Mouse (Mus musculus) liver, adult 2 months (tissue): ENCODE measurements around the gene Ubtf. TPM values are rescaled to one million over a fixed set of nuclear protein-coding genes. Genes with fewer than 3 reads are reported as not detected.

Experiments used
- DNase-seq: peaks from one replicate; pipeline ENCODE4 v3.0.0-alpha.2; 2011; ENCODE audit warnings: low read depth, low spot score; ENCODE audit errors: extremely low read depth
- H3K27ac ChIP-seq: fragments of 200-500 bp; replicated peaks from 2 replicates; pipeline ENCODE4 v1.5.1; 2012; ENCODE audit warnings: low read depth, mild to moderate bottlenecking, control low read depth, inconsistent platforms, low read length; ENCODE audit not compliant: insufficient read depth
- H3K27me3 ChIP-seq: fragments of 200-500 bp; 2 replicates; pipeline ENCODE4 v1.6.1; 2012; ENCODE audit warnings: mild to moderate bottlenecking, moderate library complexity, low read length, inconsistent platforms; ENCODE audit not compliant: control insufficient read depth, insufficient read depth
- H3K36me3 ChIP-seq: fragments of 200-500 bp; 2 replicates; pipeline ENCODE4 v1.6.1; 2012; ENCODE audit warnings: low read length, inconsistent platforms; ENCODE audit not compliant: control insufficient read depth, insufficient read depth
- H3K4me1 ChIP-seq: fragments of 200-500 bp; 2 replicates; pipeline ENCODE4 v1.6.1; 2011; ENCODE audit warnings: low read length; ENCODE audit not compliant: control insufficient read depth, insufficient read depth
- H3K4me3 ChIP-seq: fragments of 200-500 bp; 2 replicates; pipeline ENCODE4 v1.5.1; 2011; ENCODE audit warnings: low read depth, mild to moderate bottlenecking, control low read depth, low read length, moderate library complexity; ENCODE audit not compliant: insufficient read depth
- H3K79me2 ChIP-seq: fragments of 200-500 bp; 2 replicates; pipeline ENCODE4 v1.6.1; 2012; ENCODE audit warnings: inconsistent platforms, mild to moderate bottlenecking, low read length, moderate library complexity; ENCODE audit not compliant: control insufficient read depth, insufficient read depth
- H3K9ac ChIP-seq: fragments of 200-500 bp; 2 replicates; pipeline ENCODE4 v1.6.1; 2012; ENCODE audit warnings: low read depth, mild to moderate bottlenecking, control low read depth, inconsistent platforms, low read length
- CTCF ChIP-seq: fragments of 200-500 bp; IDR thresholded peaks from 2 replicates; pipeline ENCODE4 v1.5.1; 2011; ENCODE audit warnings: low read depth, low read length, control low read depth
- POLR2A ChIP-seq: fragments of 200-500 bp; IDR thresholded peaks from 2 replicates; pipeline ENCODE4 v1.6.1; 2011; ENCODE audit warnings: low read length, control low read depth; ENCODE audit not compliant: insufficient read depth; ENCODE audit errors: extremely low read depth
- WGBS: fragments of 180-500 bp; shearing (Covaris S2); methylation state at CpG from one replicate; pipeline ENCODE4 v1.1.7; 2018; 5-methylcytosine and 5-hydroxymethylcytosine counted together
- polyA plus RNA-seq: library from polyadenylated mRNA; depleted of rRNA; stranded (reverse); fragments of >200 nt; gene quantifications from 2 replicates; pipeline ENCODE4 v1.2.3, GENCODE M21; 2012
- total RNA-seq: library from RNA; depleted of rRNA; stranded (reverse); fragments of >200 nt; gene quantifications from 2 replicates; pipeline ENCODE4 v1.2.3, GENCODE M21; 2014

Ubtf gene
- total and polyA plus RNA-seq, 2 experiments: 12.8 to 19.4 TPM

DNA sequence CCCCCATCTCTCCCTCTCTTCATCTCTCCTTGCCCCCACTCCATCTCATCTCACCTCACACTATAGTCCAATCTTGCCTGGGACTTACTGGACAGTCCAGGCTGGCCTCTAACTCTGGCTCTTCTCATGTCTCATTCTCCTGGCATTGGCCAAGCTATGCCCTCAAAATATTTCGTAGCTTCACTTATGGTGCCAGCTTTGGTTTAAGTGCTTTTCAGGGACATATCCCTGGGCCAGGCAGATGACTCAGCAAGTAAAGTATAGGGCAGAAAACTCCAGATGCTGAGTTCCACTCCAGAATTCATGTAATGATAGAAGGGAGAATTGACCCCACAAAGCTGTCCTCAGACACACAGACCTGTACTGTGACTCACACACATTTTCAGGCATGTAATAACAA is 16.6 kb upstream of the Ubtf start:
- WGBS: 75% methylated on average over 1 of the region's 1 CpGs
- Histone ChIP-seq H3K4me1 (no peaks in the 10 kb centered on the region), H3K4me3 (no peak overlapping the region), H3K79me2 (no peaks in the 10 kb centered on the region), H3K9ac (no peak overlapping the region), H3K27me3 (no peaks in the 10 kb centered on the region), H3K36me3 (no peaks in the 10 kb centered on the region), H3K27ac (no peak overlapping the region)
- DNase-seq: no peak
- TF ChIP-seq POLR2A (no peak), CTCF (no peak)

DNA sequence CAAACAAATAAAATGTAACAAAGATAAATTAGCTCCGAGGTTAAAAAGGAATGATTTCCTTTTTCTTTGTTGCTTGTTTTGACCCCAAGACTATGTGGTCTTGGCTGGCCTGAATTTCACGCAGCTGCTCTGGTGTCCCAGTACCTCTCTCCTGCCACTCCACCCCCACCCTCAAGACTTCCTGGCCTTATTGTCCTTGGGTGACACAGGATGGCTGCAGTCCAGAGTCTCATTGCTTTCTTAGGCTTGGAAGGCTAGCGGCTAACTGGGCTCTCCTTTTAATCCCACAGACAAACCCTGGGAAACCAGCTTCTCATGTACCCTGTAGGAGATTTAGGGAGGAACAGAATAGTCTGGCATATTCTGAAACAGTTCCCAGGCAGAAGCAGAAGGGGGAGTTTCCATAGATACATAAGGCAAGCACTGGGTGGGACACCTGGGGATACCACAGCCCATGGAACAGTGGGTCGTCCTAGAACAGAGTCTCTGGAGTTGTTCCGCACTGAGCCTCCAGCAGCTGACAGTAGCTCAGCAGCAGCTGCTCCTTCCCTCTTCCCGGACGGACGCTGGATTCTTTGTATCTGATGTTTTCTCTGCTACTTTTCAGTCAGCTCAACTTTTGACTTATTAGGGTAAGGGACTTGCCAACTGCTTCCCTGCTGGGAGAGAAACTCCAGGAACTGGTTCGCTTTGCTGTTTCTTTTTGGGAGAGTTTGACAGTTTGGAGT is 15.6 kb upstream of the Ubtf start:
- Histone ChIP-seq H3K4me1 (no peaks in the 10 kb centered on the region), H3K27me3 (no peaks in the 10 kb centered on the region), H3K36me3 (no peaks in the 10 kb centered on the region), H3K79me2 (no peaks in the 10 kb centered on the region), H3K27ac (no peak overlapping the region), H3K4me3 (no peak overlapping the region), H3K9ac (no peak overlapping the region)
- DNase-seq: no peak
- WGBS: 62% methylated on average over 9 of the region's 9 CpGs
- TF ChIP-seq CTCF: no peak

DNA sequence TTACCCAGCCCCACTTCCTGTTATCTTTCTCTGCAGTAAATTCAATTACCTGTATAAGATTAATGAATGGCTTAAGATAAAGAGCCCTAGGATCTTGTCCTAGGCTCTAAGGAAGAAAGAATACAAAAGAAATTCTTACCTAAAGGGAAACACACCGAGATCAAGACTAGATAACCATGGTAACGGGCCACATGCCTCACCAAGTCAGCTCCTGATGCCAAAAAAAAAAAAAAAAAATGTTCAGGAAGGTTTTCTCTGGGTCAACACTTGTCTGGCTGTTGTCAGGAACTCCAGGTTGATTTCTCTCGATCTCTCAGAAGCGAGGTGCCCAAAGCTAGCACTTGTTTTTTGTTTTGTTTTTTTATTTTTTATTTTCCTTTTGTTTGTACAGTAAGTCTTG is 14.5 kb upstream of the Ubtf start:
- no peak overlapping the region for H3K4me3 ChIP-seq
- no peak overlapping the region for H3K9ac ChIP-seq
- H3K36me3 ChIP-seq: no peaks in the 10 kb centered on the region
- no peaks in the 10 kb centered on the region for H3K27me3 ChIP-seq
- WGBS: 71% methylated on average over 4 of the region's 4 CpGs
- no peaks in the 10 kb centered on the region for H3K4me1 ChIP-seq
- H3K79me2 ChIP-seq: no peaks in the 10 kb centered on the region
- no peak overlapping the region for H3K27ac ChIP-seq
- DNase-seq: no peak
- no peak for TF ChIP-seq POLR2A
- no peak for TF ChIP-seq CTCF

DNA sequence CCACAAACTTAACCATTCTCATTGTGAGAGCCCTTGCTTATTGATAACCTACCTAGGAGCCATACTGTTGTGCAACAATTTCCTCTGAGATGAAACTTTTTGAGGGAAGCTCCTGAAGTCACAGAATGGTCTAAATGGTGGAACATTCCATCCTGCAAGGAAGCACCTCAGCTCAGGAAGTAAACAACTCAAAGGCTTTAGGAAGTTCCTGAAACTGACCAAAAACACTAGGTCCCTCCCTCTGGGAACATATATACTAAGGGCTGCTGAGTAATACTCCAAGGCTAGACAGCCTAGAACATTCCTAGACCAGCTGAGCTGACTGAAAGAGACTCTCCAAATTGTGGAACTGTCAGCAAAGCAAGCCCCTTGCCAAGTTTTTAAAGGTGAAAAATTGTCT is 13.5 kb upstream of the Ubtf start:
- H3K4me1 ChIP-seq: no peaks in the 10 kb centered on the region
- no peak overlapping the region for H3K9ac ChIP-seq
- H3K27ac ChIP-seq: no peak overlapping the region
- no peaks in the 10 kb centered on the region for H3K36me3 ChIP-seq
- no peaks in the 10 kb centered on the region for H3K27me3 ChIP-seq
- no peak overlapping the region for H3K4me3 ChIP-seq
- TF ChIP-seq POLR2A (no peak), CTCF (no peak)
- DNase-seq: no peak
- H3K79me2 ChIP-seq: no peaks in the 10 kb centered on the region

DNA sequence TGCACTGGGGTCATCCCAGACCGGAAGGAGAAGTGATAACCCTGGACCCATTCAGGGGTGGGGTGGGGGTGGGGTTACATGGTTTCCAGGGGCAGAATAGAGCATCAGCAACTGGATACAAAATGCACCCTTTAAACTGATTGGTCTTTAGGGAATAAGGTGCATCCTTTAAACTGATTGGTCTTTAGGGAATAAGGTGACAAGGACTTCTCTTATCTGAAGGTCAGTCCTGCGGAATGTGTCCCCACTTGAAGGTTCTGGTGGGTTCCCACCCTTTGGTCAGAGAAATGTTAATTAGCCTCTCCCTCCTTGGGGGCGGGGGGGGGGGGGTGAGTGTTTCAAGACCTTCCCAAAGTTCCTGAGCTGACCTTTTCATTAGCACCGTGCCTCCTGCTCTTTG is 12.3 kb upstream of the Ubtf start:
- Histone ChIP-seq H3K4me3 (no peak overlapping the region), H3K36me3 (no peaks in the 10 kb centered on the region), H3K27me3 (no peaks in the 10 kb centered on the region), H3K79me2 (no peaks in the 10 kb centered on the region), H3K27ac (no peak overlapping the region), H3K4me1 (no peaks in the 10 kb centered on the region), H3K9ac (no peak overlapping the region)
- no peak for DNase-seq
- TF ChIP-seq POLR2A: no peak
- no peak for TF ChIP-seq CTCF
- 53% methylated on average over 4 of the region's 4 CpGs for WGBS

DNA sequence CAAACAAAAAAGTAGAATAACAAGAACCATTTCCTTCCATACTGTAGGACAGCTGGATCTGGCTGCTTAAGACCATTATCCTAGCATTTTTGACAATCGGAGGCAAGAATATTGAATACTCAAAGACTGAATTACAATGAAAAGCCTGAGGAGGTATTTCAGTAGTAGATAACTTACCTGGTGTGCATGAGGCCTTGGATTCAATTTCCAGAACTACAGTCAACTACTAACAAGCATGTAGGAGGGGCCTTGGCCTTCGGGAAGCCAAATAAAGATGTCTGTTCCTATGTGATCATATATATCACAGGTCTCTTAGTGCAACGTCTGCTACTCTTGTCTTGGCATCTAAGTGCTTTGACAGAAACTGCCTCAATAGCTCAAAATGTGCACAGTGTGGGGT is 10.5 kb upstream of the Ubtf start:
- DNase-seq: no peak
- WGBS: 88% methylated on average over 3 of the region's 3 CpGs

More for the DNA sequence above, 10.5 kb upstream of the Ubtf start:
- no peaks in the 10 kb centered on the region for H3K79me2 ChIP-seq
- no peak for TF ChIP-seq CTCF
- no peak for TF ChIP-seq POLR2A
- H3K9ac ChIP-seq: no peak overlapping the region
- no peak overlapping the region for H3K4me3 ChIP-seq
- H3K27ac ChIP-seq: no peak overlapping the region
- no peaks in the 10 kb centered on the region for H3K36me3 ChIP-seq
- no peaks in the 10 kb centered on the region for H3K4me1 ChIP-seq
- no peaks in the 10 kb centered on the region for H3K27me3 ChIP-seq
